Mouse (Mus musculus) ES-CJ7 (cell line): ENCODE data around the gene Slc30a3.
A peak's percentile ranks its signal among the peaks of the same experiment; 100 is the strongest.
"Not testable (repeated sequence)": the region's sequence is repeated elsewhere in the genome, so short reads cannot be mapped to it uniquely, and the experiment has no call there.

Source experiments
- DNase-seq: peaks from one replicate; pipeline ENCODE4 v3.0.0; 2011; ENCODE audit warnings: low read depth, low spot score

The Slc30a3 gene

DNA sequence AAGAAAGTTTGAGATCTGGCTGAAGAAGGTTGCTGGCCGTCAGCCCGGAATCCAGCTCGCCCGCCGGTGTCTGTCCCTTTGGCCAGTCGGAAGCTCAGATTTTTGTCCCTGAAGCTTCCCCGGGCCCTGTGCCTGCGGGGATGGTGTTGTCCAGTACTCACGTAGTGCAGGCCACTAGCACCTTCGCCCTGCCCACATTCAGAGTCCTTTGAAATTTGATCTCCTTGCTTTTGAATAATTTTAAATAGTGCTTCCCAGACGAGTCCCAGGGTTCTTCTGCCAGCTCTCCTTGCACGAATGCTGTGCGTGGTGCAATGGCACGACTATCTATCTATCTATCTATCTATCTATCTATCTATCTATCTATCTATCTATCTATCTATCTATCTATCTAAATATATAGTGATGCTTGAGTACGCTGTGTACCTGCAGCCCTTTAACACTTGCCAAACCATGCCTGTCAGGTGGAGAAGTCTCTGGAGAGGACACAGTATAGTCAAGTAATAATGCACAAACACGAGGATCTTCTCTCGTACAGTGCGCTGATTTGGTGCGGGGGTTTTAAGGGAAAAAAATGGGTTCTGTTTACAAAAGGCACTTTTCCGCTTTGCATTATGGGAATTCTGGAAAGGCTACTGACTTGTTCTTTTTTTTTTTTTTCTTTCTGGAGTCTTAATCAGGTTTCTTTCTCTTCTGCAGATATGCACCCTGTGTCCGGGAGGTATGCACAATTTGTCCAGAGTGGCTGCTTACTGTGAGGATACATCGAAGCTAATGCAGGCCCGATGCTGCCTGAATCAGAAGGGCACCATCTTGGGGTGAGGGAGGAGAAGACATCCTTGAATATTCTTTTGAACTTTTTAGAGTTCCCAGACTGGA is 59.0 kb downstream of the Slc30a3 start, which contains the start of gene Slc5a6:
Gene Slc5a6 (minus strand): TSS at position 162 of the 879 bp plus-strand sequence.
- peak; percentile 79 for DNase-seq

DNA sequence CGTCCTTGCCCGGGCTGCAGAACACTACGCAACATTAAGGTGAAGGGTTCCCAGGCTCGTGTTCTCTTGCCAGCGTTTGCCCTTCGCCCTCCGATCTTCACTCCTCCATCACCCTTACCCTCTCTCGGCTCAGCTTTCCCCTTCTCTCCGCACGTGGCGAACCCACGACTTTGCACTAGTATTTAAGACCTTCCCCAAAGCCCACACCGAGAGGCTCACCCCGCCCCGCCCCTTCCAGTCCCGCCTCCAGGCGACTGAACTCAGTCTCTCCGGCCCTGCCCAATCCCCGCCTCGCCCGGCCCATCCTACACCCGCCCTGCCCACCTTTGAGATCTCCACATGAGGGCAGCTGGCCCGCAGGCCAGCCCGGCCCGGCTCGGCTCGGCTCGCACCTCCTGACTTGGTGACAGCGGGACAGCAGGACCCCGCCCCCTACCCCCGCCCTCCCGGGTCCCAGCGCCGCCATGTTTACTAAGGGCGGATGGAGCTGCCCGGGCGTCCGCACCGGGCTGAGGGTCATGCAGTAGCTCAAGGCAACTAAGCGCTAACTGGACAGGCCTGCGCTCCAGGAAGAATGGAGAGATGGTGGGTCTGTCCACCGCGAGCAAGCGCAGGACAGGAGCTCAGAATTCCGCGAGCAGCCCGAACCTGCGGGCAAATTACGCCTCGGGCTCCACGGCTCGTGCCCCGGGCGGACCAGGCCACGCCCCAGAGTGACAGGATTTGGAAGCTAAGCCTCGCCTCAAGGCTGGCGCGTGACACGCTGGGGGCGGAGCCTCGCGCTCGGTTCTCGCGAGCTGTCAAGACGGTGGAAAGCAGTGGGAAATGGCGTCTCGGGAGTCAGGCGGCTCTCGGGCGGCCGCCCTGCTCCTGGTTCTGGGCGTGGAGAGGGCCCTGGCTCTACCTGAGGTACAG is 59.9 kb downstream of the Slc30a3 start, which contains the start of gene Atraid:
Gene Atraid (plus strand): TSS at position 465 of the 915 bp plus-strand sequence.
- DNase-seq, result peak; percentile 99

DNA sequence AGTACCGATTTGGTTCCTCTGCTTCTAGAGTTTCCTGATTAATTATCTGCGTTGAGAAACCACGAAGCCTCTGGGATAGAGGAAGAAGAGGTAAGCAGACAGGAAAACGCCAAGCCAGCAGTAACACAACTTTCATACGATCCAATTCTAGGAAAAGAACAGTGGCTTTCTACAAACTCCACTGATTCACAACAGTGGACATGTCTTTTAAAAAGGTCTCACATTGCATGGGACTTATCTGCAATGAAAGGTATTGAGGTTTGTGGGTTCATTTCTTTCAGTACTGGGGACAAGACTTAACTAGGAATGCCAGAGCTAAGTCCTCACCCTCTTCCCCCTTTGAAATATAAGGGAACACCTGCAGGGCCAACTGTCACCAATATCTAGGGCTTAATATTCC is 61.0 kb downstream of the Slc30a3 start:
- no peak for DNase-seq

DNA sequence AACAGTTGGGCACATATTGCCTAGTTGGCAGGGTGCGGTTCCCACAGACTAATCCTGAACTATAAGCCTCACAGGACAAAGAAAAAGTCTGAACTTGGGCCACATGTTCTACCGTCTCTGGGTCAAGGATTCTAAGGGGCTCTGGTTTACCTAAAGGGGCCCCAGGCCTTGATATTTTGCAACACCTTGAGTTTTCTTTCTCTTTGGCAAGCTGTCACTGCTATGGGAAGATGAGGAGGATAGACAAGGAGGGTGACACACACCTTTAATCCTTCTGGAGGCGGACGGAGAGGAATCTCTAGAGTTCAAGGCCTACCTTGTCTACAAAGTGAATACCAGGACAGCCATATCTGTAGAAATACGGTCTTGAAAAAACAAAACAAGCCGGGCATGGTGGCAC is 61.6 kb downstream of the Slc30a3 start:
- DNase-seq, result no peak

DNA sequence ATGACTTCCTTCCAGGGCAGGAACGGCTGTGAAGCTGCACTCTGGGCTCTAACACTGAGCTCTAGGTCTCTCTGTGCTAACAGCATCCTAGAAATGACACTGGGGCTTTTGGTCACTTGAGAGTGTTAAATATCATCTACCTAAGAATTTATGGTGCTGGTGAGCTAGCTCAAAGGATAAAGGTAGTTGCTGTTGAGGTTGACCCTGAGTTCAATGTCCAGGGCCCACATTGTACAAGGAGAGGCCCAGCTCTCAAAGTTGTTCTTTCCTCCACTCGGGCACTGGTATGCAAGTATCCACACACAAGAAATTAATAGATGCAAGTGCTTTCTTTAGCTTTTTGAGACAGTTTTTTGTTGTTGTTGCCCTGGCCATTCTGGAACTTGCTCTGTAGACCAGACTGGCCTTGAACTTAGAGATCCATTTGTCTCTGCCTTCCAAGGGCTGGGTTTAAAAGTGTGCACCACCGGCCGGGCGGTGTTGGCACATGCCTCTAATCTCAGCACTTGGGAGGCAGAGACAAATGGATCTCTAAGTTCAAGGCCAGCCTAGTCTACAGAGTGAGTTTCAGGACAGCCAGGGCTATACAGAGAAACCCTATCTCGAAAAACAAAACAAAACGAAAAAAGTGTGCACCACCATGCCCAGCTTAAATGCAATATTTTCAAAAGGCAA is 69.7 kb downstream of the Slc30a3 start:
- DNase-seq, result no peak

DNA sequence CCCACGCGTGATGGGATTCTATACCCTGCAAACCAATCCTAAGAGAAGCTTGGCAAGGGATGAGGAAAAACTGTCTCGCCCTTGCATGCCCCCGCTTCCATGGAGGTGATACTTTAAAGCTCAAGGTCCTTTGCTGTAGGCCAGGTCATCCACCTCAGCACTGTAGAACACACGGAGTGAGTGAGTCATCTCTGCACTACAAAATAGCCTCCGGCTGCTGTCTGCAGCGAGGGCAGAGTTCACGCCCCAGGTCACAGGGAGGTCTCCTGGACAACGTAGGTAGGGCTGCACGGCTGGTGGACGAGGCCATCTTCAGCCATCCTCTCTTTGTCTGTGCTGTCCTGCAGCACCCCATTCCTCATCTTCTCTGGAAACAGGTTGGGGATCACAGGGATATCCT is 71.5 kb downstream of the Slc30a3 start:
- DNase-seq, result not testable (repeated sequence)
